Mouse (Mus musculus) heart, embryonic 14.5 days (tissue): ENCODE data around the gene Kcnh4. TPM values are rescaled to one million over a fixed set of nuclear protein-coding genes. Genes with fewer than 3 reads are reported as not detected.

ENCODE experiments used
- ATAC-seq: fragments of 200-750 bp; cut with Nextera tagmentation; 2 replicates; pipeline ENCODE4 v1.8.0; 2017; ENCODE audit warnings: low read depth, moderate TSS enrichment; ENCODE audit not compliant: insufficient number of reproducible peaks, insufficient read depth, low FRiP score
- H3K27ac ChIP-seq, 2 experiments: fragments of 200-500 bp in 1 of 2; fragments of 300-500 bp in 1 of 2; sonication (generic) in 1 of 2; replicated peaks in 1 of 2; 2 replicates each; pipeline ENCODE4 v1.5.1; 2012 to 2014; ENCODE audit warnings: low read depth in 2 of 2, low read length in 2 of 2, control low read depth in 1 of 2, mild to moderate bottlenecking in 1 of 2, mixed read lengths in 1 of 2; ENCODE audit not compliant: control insufficient read depth in 1 of 2, insufficient read depth in 1 of 2
- H3K27me3 ChIP-seq: fragments of 300-500 bp; sonication (generic); 2 replicates; pipeline ENCODE4 v1.6.1; 2014; ENCODE audit warnings: mild to moderate bottlenecking, low read length, control low read depth; ENCODE audit not compliant: control insufficient read depth, insufficient read depth
- H3K36me3 ChIP-seq: fragments of 300-500 bp; sonication (generic); 2 replicates; pipeline ENCODE4 v1.6.1; 2014; ENCODE audit warnings: mild to moderate bottlenecking, control low read depth, low read length, mixed read lengths; ENCODE audit not compliant: control insufficient read depth, insufficient read depth
- H3K4me1 ChIP-seq, 2 experiments: fragments of 200-500 bp in 1 of 2; fragments of 300-500 bp in 1 of 2; sonication (generic) in 1 of 2; 2 replicates each; pipeline ENCODE4 v1.6.1; 2012 to 2014; ENCODE audit warnings: low read length in 2 of 2, control low read depth in 1 of 2, mixed read lengths in 1 of 2; ENCODE audit not compliant: control insufficient read depth in 2 of 2, insufficient read depth in 2 of 2
- H3K4me2 ChIP-seq: fragments of 300-500 bp; sonication (generic); 2 replicates; pipeline ENCODE4 v1.6.1; 2014; ENCODE audit warnings: mild to moderate bottlenecking, low read length
- H3K4me3 ChIP-seq, 2 experiments: fragments of 200-500 bp in 1 of 2; fragments of 300-500 bp in 1 of 2; sonication (generic) in 1 of 2; 2 replicates each; pipeline ENCODE4 v1.5.1; 2012 to 2014; ENCODE audit warnings: low read length in 2 of 2, mild to moderate bottlenecking in 2 of 2, control low read depth in 1 of 2, low read depth in 1 of 2, moderate library complexity in 1 of 2; ENCODE audit not compliant: control insufficient read depth in 1 of 2, insufficient read depth in 1 of 2
- H3K9ac ChIP-seq: fragments of 300-500 bp; sonication (generic); 2 replicates; pipeline ENCODE4 v1.6.1; 2014; ENCODE audit warnings: mild to moderate bottlenecking, low read length
- H3K9me3 ChIP-seq: fragments of 300-500 bp; sonication (generic); 2 replicates; pipeline ENCODE4 v1.6.1; 2016; ENCODE audit warnings: low read length, control low read depth; ENCODE audit not compliant: control insufficient read depth
- WGBS: fragments of 180-500 bp; shearing (Covaris S2); extraction: QIAGEN DNeasy Blood & Tissue Kit; methylation state at CpG from one replicate; pipeline ENCODE4 v1.1.7; 2014; 5-methylcytosine and 5-hydroxymethylcytosine counted together
- polyA plus RNA-seq: library from polyadenylated mRNA; unstranded; fragments of >200 nt; fragmentation: Nextera tagmentation; extraction: Ambion mirVana; gene quantifications from 2 replicates; pipeline ENCODE4 v1.2.1, GENCODE M21; 2014

The Kcnh4 gene
- polyA plus RNA-seq, 1 experiment from 2014 or later = not detected

DNA sequence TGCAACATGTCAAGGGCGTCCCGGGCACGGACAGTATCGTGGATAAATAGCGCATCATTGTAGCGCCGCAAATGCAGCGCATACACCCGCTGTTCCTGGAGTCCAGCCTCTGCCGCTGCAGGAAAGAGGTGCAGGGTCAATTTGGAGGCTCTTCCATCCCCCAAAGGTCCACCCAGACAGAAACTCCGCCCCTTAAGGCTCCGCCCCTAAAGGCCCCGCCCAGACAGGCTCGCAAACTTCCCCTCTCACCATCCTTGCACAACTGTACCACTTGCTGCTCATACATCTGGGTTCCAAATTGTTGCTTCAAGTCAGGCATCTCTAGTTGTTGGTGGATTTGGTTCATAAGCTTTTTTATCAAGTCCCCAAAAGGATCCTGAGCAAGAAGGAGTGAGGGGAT, 58.4 kb downstream of the Kcnh4 start:
- H3K36me3 ChIP-seq = peaks cover 20% of the 10 kb centered on the region
- no peak overlapping the region for H3K27ac ChIP-seq
- no peak overlapping the region for H3K9ac ChIP-seq
- peaks cover 3% of the 10 kb centered on the region in 2 experiments; a peak in 1 of 4 replicates for H3K4me1 ChIP-seq
- WGBS = 5% methylated on average over 14 of the region's 14 CpGs
- H3K27me3 ChIP-seq = no peaks in the 10 kb centered on the region
- no peaks in the 10 kb centered on the region for H3K9me3 ChIP-seq
- H3K4me3 ChIP-seq = peak overlapping the region; percentile 14 to 21; a peak in 3 of 4 replicates
- H3K4me2 ChIP-seq = peak overlapping the region; percentile 52
- no peak for ATAC-seq

DNA sequence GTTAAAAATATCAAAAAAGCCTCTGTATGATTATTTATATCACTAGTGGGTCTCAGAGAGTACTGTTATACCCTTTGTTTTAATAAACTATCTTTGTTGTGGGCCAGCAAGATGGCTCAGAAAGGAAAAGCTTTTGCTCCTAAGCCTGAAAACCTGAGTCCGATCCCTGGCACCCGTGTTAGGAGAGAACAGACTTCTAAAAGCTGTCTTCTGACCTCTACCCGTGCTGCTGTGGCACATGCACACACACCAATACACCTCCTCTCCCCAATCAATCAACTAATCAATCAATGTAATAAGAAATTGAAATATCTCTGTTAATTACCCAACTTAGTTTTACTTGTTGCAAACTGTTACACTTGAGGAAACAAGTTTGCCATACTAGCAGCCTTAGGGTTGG, 59.0 kb downstream of the Kcnh4 start:
- ATAC-seq = no peak
- H3K36me3 ChIP-seq = peaks cover 14% of the 10 kb centered on the region
- peak overlapping the region in 1 of 2 experiments; percentile 14; a peak in 1 of 4 replicates for H3K4me3 ChIP-seq
- peaks cover 3% of the 10 kb centered on the region in 2 experiments; a peak in 1 of 4 replicates for H3K4me1 ChIP-seq
- no peak overlapping the region for H3K9ac ChIP-seq
- H3K4me2 ChIP-seq = peak overlapping the region; percentile 52
- no peak overlapping the region for H3K27ac ChIP-seq
- 80% methylated on average over 3 of the region's 3 CpGs for WGBS
- no peaks in the 10 kb centered on the region for H3K27me3 ChIP-seq
- H3K9me3 ChIP-seq = no peaks in the 10 kb centered on the region

DNA sequence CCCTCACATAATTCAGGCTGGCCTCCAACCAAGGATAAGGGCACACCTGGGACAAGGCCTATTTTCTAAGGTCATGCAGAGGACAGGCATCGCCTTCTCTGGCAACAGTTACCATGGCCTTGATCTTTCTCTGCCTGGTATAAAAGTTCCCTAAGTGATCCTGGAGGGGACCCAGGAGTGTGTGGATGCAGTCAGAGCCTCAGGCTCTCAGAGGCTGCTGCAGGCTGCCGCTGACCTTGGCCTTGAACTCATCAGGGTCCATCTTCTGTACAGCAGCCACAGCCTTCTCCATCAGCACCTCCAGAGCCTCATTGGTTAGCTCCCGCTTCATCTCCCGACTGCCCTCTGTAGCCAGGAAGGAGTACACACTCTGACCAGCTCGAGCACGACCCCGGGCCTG, 61.8 kb downstream of the Kcnh4 start:
- no peak for ATAC-seq
- H3K36me3 ChIP-seq = no peaks in the 10 kb centered on the region
- no peak overlapping the region for H3K4me2 ChIP-seq
- H3K9me3 ChIP-seq = no peaks in the 10 kb centered on the region
- H3K9ac ChIP-seq = no peak overlapping the region
- H3K27ac ChIP-seq = no peak overlapping the region
- WGBS = 72% methylated on average over 7 of the region's 7 CpGs
- peaks cover 2% of the 10 kb centered on the region; the same call in 1 of the 2 replicates for H3K27me3 ChIP-seq
- H3K4me1 ChIP-seq = peaks cover 3% of the 10 kb centered on the region in 2 experiments; a peak in 1 of 4 replicates
- no peak overlapping the region for H3K4me3 ChIP-seq

DNA sequence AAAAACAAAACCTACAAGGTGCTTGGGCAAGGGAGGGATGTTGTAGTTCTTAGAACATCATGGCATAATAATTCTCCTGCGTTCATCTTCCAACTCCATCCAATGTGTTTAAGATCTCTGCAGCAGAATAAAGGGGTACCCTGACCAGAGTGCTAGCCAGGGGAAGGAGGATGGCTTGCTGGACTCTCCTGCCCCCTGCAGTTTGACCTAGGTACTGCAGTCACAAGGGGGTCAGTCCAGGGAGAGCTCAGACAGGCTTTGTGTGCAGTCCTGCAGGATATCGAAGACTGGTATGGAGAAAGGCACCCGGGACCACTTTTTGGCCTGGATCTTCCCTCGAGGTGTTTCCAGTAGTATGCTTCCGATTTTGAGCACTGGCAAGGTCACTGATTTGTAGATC, 64.8 kb downstream of the Kcnh4 start:
- no peak overlapping the region for H3K4me2 ChIP-seq
- WGBS = 29% methylated on average over 5 of the region's 5 CpGs
- ATAC-seq = no peak

DNA sequence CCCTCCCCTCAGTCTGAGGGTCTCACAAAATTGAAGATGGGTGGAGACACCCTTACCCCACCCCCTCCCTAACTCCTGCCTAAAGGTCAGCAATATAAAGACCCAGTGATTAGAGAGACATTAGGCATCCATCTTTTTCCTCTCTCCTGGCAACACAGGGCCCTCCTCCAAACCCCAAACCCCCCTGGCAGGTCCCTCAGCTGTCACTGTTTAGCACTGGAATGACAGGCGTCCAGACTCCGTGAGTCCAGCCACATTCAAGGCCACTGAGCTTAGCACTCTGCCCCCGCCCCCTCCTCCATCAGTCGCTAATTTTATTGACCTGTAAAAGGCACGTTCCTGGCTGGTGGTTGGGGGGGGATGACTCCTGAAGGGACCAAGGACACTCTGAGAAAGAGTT, 66.6 kb downstream of the Kcnh4 start:
- Histone ChIP-seq H3K36me3 (no peaks in the 10 kb centered on the region), H3K27me3 (peaks cover 26% of the 10 kb centered on the region), H3K9ac (no peak overlapping the region), H3K9me3 (no peaks in the 10 kb centered on the region), H3K4me3 (no peak overlapping the region), H3K27ac (no peak overlapping the region), H3K4me2 (no peak overlapping the region), H3K4me1 (peaks cover 2 to 4% of the 10 kb centered on the region in 2 experiments; a peak in 2 of 4 replicates)
- 29% methylated on average over 5 of the region's 5 CpGs for WGBS
- no peak for ATAC-seq

More for the DNA sequence above, 64.8 kb downstream of the Kcnh4 start:
- Histone ChIP-seq H3K9ac (no peak overlapping the region), H3K9me3 (no peaks in the 10 kb centered on the region), H3K27ac (no peak overlapping the region), H3K36me3 (no peaks in the 10 kb centered on the region), H3K27me3 (peaks cover 26% of the 10 kb centered on the region), H3K4me3 (no peak overlapping the region), H3K4me1 (peaks cover 2 to 4% of the 10 kb centered on the region in 2 experiments; a peak in 2 of 4 replicates)

DNA sequence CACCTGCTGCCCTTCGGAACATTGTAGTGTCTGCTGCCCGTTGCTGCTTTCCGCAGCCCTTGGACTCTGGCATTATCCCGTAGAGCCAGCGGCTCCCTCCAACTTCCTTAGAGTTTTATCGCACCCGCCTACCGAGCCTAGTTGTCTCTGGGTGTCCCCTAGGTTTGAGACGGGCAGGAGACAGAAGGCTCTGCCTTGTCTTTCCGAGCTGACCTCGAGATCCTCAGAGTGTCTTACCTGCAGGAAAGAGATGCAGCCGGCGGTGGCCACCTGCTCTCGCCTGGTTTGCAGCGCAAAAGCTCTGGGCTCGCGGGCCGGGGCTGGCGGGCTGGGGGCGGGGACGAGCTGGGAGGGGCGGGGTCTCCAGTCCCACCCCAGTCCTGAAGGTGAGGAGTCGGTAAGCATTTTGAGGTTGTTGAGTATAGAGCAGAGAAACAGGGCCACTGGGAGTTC, 67.6 kb downstream of the Kcnh4 start, which contains the start of gene Zfp385c:
Gene Zfp385c, minus strand, starts transcription at position 292 of the 453 bp plus-strand sequence.
- no peak within 1 kb of the TSS for H3K27ac ChIP-seq
- H3K4me2 ChIP-seq = peak within 1 kb of the TSS; percentile 73
- H3K4me1 ChIP-seq = peaks cover 2 to 4% of the 10 kb centered on the region in 2 experiments; a peak in 2 of 4 replicates
- H3K36me3 ChIP-seq = no peaks in the 10 kb centered on the region
- H3K9ac ChIP-seq = 0 out of 2 replicates have a peak within 1 kb of the TSS, but pooled peaks have one; percentile 12
- ATAC-seq = no peak
- no peaks in the 10 kb centered on the region for H3K9me3 ChIP-seq
- peak within 1 kb of the TSS; percentile 36 to 42 for H3K4me3 ChIP-seq
- H3K27me3 ChIP-seq = peaks cover 26% of the 10 kb centered on the region
- 1% methylated on average over 23 of the region's 23 CpGs for WGBS

DNA sequence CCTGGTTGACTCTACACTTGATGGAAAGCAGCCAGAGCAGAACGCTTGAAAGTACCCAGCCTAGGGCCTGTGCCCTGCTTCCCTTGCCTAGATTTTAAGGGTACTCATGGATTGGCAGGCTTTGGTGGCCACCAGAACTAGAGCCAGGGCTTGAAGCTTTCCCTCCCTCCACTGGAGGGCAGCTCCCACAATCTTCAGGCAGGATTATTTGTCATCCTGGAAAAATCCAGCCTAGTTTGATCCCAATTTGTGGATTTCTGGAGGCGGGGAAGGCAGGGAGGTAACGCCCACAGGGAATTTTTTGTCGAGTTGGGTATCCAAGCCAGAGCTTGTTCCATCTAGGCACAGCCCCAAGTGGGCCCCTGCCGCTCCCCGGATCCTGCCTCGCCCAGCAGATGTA, 69.4 kb downstream of the Kcnh4 start:
- H3K4me1 ChIP-seq = peaks cover 2 to 4% of the 10 kb centered on the region in 2 experiments; a peak in 2 of 4 replicates
- no peak overlapping the region for H3K4me2 ChIP-seq
- H3K27ac ChIP-seq = no peak overlapping the region
- no peaks in the 10 kb centered on the region for H3K36me3 ChIP-seq
- H3K9ac ChIP-seq = no peak overlapping the region
- WGBS = 68% methylated on average over 7 of the region's 7 CpGs
- no peak for ATAC-seq
- no peak overlapping the region for H3K4me3 ChIP-seq
- no peaks in the 10 kb centered on the region for H3K9me3 ChIP-seq
- peaks cover 26% of the 10 kb centered on the region for H3K27me3 ChIP-seq
